Comparison of ENCODE assay signal across 25 mouse cellular contexts in the genomic region with DNA sequence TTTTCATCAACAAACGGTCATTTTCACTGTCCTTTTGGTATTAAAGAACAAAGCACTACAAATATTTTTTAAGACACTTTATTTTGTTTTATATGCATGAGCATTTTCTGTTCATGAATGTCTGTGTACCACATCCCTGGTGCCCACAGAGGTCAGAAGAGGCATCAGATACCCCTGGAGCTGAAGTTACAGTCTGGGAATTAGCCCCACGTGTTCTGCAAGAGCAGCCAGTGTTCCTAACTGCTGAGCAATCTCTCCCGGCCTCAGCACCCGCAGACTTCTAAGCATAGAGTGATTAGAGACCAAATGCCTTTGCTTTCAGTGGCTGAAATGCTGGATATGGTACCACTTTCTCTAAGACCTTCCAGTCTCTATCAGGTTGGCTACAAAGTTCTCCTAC.
DNase-seq lines count a peak whose midpoint lies in the region; ATAC-seq and TF ChIP-seq lines count a peak whose summit lies in the region.
"Had no signal": no experiment of that assay in that cellular context is flagged by ENCODE, and none has a peak within 500 bp of the region (broad histone marks: within the 10 kb centered on the region; RNA-seq: fewer than 3 reads in every experiment).

No protein-coding gene starts in this region.

- H3K4me1 ChIP-seq in heart, embryonic 11.5 days (ENCODE audit: control insufficient read depth, insufficient read depth, low read length), result no peaks in the 10 kb centered on the region
- peaks cover 1% of the 10 kb centered on the region for H3K4me1 ChIP-seq in heart, adult 2 months (ENCODE audit: control insufficient read depth, insufficient read depth, low read length)
- peaks cover 4% of the 10 kb centered on the region for H3K4me1 ChIP-seq in heart, embryonic 15.5 days (replicated peaks)
- peaks cover 8% of the 10 kb centered on the region for H3K4me1 ChIP-seq in heart, embryonic 12.5 days (replicated peaks)
- H3K4me1 ChIP-seq in kidney, postnatal 0 days (replicated peaks; ENCODE audit: insufficient read depth, low read length), result no peaks in the 10 kb centered on the region
- H3K4me1 ChIP-seq in kidney, embryonic 15.5 days, result no peaks in the 10 kb centered on the region
- H3K4me1 ChIP-seq: embryonic facial prominence, embryonic 15.5 days; hindbrain, embryonic 10.5 days; hindbrain, embryonic 13.5 days; intestine, embryonic 15.5 days had no signal

- H3K9ac ChIP-seq in heart, embryonic 11.5 days (ENCODE audit: low read depth, low read length), result no peak overlapping the region
- no peak overlapping the region for H3K9ac ChIP-seq in heart, adult 2 months (ENCODE audit: low read depth, low read length)
- no peak overlapping the region for H3K9ac ChIP-seq in heart, embryonic 15.5 days
- H3K9ac ChIP-seq in heart, embryonic 12.5 days, result no peak overlapping the region
- H3K9ac ChIP-seq in kidney, postnatal 0 days (ENCODE audit: low read depth, low read length), result no peak overlapping the region
- no peak overlapping the region for H3K9ac ChIP-seq in kidney, embryonic 15.5 days
- H3K9ac ChIP-seq: embryonic facial prominence, embryonic 12.5 days; embryonic facial prominence, embryonic 15.5 days; forebrain, postnatal 0 days; hindbrain, embryonic 13.5 days; intestine, embryonic 15.5 days had no signal

- H3K4me2 ChIP-seq in heart, embryonic 11.5 days, result no peak overlapping the region
- H3K4me2 ChIP-seq in heart, embryonic 15.5 days, result no peak overlapping the region
- no peak overlapping the region for H3K4me2 ChIP-seq in heart, embryonic 12.5 days
- no peak overlapping the region for H3K4me2 ChIP-seq in kidney, postnatal 0 days (ENCODE audit: low read length)
- no peak overlapping the region for H3K4me2 ChIP-seq in kidney, embryonic 15.5 days
- H3K4me2 ChIP-seq: embryonic facial prominence, embryonic 12.5 days; embryonic facial prominence, embryonic 15.5 days; hindbrain, embryonic 13.5 days; intestine, embryonic 15.5 days had no signal

- no peaks in the 10 kb centered on the region for H3K9me3 ChIP-seq in heart, embryonic 11.5 days (replicated peaks; ENCODE audit: control insufficient read depth, low read length)
- H3K9me3 ChIP-seq in heart, embryonic 15.5 days (replicated peaks), result no peaks in the 10 kb centered on the region
- no peaks in the 10 kb centered on the region for H3K9me3 ChIP-seq in heart, embryonic 12.5 days (replicated peaks)
- no peaks in the 10 kb centered on the region for H3K9me3 ChIP-seq in kidney, postnatal 0 days (replicated peaks; ENCODE audit: low read length)
- no peaks in the 10 kb centered on the region for H3K9me3 ChIP-seq in kidney, embryonic 15.5 days (replicated peaks)
- H3K9me3 ChIP-seq: embryonic facial prominence, embryonic 12.5 days; embryonic facial prominence, embryonic 15.5 days; hindbrain, embryonic 10.5 days; hindbrain, embryonic 13.5 days; intestine, embryonic 15.5 days had no signal

- ATAC-seq in heart, embryonic 11.5 days (replicated peaks; ENCODE audit: insufficient number of reproducible peaks, low FRiP score, low TSS enrichment), result no peak
- ATAC-seq in heart, embryonic 15.5 days (replicated peaks; ENCODE audit: insufficient number of reproducible peaks, insufficient read depth, low FRiP score, low read depth), result no peak
- ATAC-seq in heart, embryonic 12.5 days (ENCODE audit: insufficient number of reproducible peaks, low FRiP score), result no peak
- ATAC-seq in kidney, postnatal 0 days (replicated peaks; ENCODE audit: low FRiP score, low read depth), result no peak
- ATAC-seq in kidney, embryonic 15.5 days (replicated peaks; ENCODE audit: low FRiP score), result no peak
- ATAC-seq: CD4-positive, CD25-positive, alpha-beta regulatory T cell, adult 4 months; forebrain, embryonic 14.5 days; forebrain, postnatal 0 days; hindbrain, embryonic 16.5 days; intestine, embryonic 15.5 days had no signal

- no peak for TF ChIP-seq POLR2A in heart, adult 2 months (IDR thresholded peaks at IDR 0.05; ENCODE audit: insufficient read depth, low read depth, low read length)

- H3K36me3 ChIP-seq in heart, embryonic 11.5 days (ENCODE audit: control insufficient read depth, insufficient read depth, low read length), result no peaks in the 10 kb centered on the region
- H3K36me3 ChIP-seq in heart, adult 2 months (ENCODE audit: control insufficient read depth, insufficient read depth, low read length), result peaks cover 2% of the 10 kb centered on the region
- no peaks in the 10 kb centered on the region for H3K36me3 ChIP-seq in heart, embryonic 15.5 days
- H3K36me3 ChIP-seq in heart, embryonic 12.5 days, result peaks cover 4% of the 10 kb centered on the region; the same call in 1 of the 2 replicates
- no peaks in the 10 kb centered on the region for H3K36me3 ChIP-seq in kidney, postnatal 0 days (ENCODE audit: insufficient read depth, low read length)
- peaks cover 5% of the 10 kb centered on the region; the same call in 1 of the 2 replicates for H3K36me3 ChIP-seq in kidney, embryonic 15.5 days
- H3K36me3 ChIP-seq: embryonic facial prominence, embryonic 12.5 days; embryonic facial prominence, embryonic 15.5 days; hindbrain, embryonic 13.5 days; intestine, embryonic 15.5 days had no signal

- no peak for TF ChIP-seq EP300 in heart, adult 2 months (IDR thresholded peaks at IDR 0.05; ENCODE audit: insufficient read depth, low read depth, low read length)

- intact Hi-C loops in heart, adult 2 months (cut with DNase I), result no loop called here

- H3K27me3 ChIP-seq in heart, embryonic 11.5 days (ENCODE audit: control insufficient read depth, insufficient read depth, low read length), result no peaks in the 10 kb centered on the region
- no peaks in the 10 kb centered on the region for H3K27me3 ChIP-seq in heart, adult 2 months (ENCODE audit: control insufficient read depth, insufficient read depth, low read length)
- H3K27me3 ChIP-seq in heart, embryonic 15.5 days, result no peaks in the 10 kb centered on the region
- H3K27me3 ChIP-seq in heart, embryonic 12.5 days (replicated peaks), result no peaks in the 10 kb centered on the region
- no peaks in the 10 kb centered on the region for H3K27me3 ChIP-seq in kidney, postnatal 0 days (ENCODE audit: insufficient read depth, low read length)
- no peaks in the 10 kb centered on the region for H3K27me3 ChIP-seq in kidney, embryonic 15.5 days
- H3K27me3 ChIP-seq: embryonic facial prominence, embryonic 12.5 days; embryonic facial prominence, embryonic 15.5 days; hindbrain, embryonic 13.5 days; intestine, embryonic 15.5 days had no signal

- H3K79me2 ChIP-seq in heart, adult 2 months (replicated peaks; ENCODE audit: control insufficient read depth, insufficient read depth, low read length), result no peaks in the 10 kb centered on the region

- WGBS in heart, embryonic 11.5 days (ENCODE audit: insufficient replicate concordance), result 37% methylated on average over 4 of the region's 4 CpGs
- WGBS in heart, adult 2 months, result 53% methylated on average over 4 of the region's 4 CpGs
- 40% methylated on average over 4 of the region's 4 CpGs for WGBS in heart, embryonic 15.5 days
- 33% methylated on average over 4 of the region's 4 CpGs for WGBS in heart, embryonic 12.5 days
- WGBS in kidney, postnatal 0 days, result 47% methylated on average over 4 of the region's 4 CpGs
- WGBS in kidney, embryonic 15.5 days, result 55% methylated on average over 4 of the region's 4 CpGs

- no peak for DNase-seq in heart, adult 2 months
- DNase-seq in kidney, postnatal 0 days (ENCODE audit: low spot score), result peak; percentile 10
- DNase-seq: adrenal gland, adult 2 months; adrenal gland, postnatal 14 days; cerebellum, adult 11 months; cerebellum, adult 2 months; cerebellum, adult 9-11 months; cerebellum, postnatal 25 days; forebrain, postnatal 0 days; gastrocnemius, postnatal 10 days; gastrocnemius, postnatal 36 days; kidney, adult 11 months; kidney, adult 8-10 months had no signal

- no peak overlapping the region for H3K4me3 ChIP-seq in heart, embryonic 11.5 days (ENCODE audit: low read depth, low read length)
- no peak overlapping the region for H3K4me3 ChIP-seq in heart, adult 2 months
- no peak overlapping the region for H3K4me3 ChIP-seq in heart, embryonic 15.5 days
- H3K4me3 ChIP-seq in heart, embryonic 12.5 days, result no peak overlapping the region
- no peak overlapping the region for H3K4me3 ChIP-seq in kidney, postnatal 0 days (replicated peaks; ENCODE audit: low read depth, low read length)
- no peak overlapping the region for H3K4me3 ChIP-seq in kidney, embryonic 15.5 days (replicated peaks)
- H3K4me3 ChIP-seq: embryonic facial prominence, embryonic 12.5 days; embryonic facial prominence, embryonic 15.5 days; hindbrain, embryonic 10.5 days; hindbrain, embryonic 13.5 days; intestine, embryonic 15.5 days had no signal

- H3K27ac ChIP-seq in heart, embryonic 11.5 days (ENCODE audit: low read depth, low read length), result peak overlapping the region; percentile 12; the same call in 1 of the 2 replicates
- no peak overlapping the region for H3K27ac ChIP-seq in heart, adult 2 months
- H3K27ac ChIP-seq in heart, embryonic 15.5 days, result peak overlapping the region; percentile 28; the same call in 1 of the 2 replicates
- no peak overlapping the region for H3K27ac ChIP-seq in heart, embryonic 12.5 days (ENCODE audit: poor library complexity, severe bottlenecking)
- H3K27ac ChIP-seq in kidney, postnatal 0 days, result peak overlapping the region; percentile 42; the same call in 1 of the 2 replicates
- no peak overlapping the region for H3K27ac ChIP-seq in kidney, embryonic 15.5 days
- H3K27ac ChIP-seq: embryonic facial prominence, embryonic 12.5 days; embryonic facial prominence, embryonic 15.5 days; hindbrain, embryonic 10.5 days; hindbrain, embryonic 13.5 days; intestine, embryonic 15.5 days had no signal

- TF ChIP-seq CTCF in heart, adult 2 months (IDR thresholded peaks at IDR 0.05), result no peak
- no peak for TF ChIP-seq CTCF in kidney, postnatal 0 days (IDR thresholded peaks at IDR 0.05; ENCODE audit: low read depth)

Comparison
In these comparisons a context has a peak if more than half of its experiments do, and no peak if none do; other contexts are left out.
1. H3K27ac ChIP-seq: peak in heart, embryonic 11.5 days (single experiment), heart, embryonic 15.5 days (single experiment) and kidney, postnatal 0 days (single experiment); none in heart, adult 2 months (single experiment), heart, embryonic 12.5 days (single experiment) and kidney, embryonic 15.5 days (single experiment).